Mouse (Mus musculus): Measurements from ENCODE around the gene Capzb. TPM values are rescaled to one million over a fixed set of nuclear protein-coding genes. Genes with fewer than 3 reads are reported as not detected.

Capzb gene
- polyA plus RNA-seq, 1 experiment from 2014 or later, result 324 TPM

DNA sequence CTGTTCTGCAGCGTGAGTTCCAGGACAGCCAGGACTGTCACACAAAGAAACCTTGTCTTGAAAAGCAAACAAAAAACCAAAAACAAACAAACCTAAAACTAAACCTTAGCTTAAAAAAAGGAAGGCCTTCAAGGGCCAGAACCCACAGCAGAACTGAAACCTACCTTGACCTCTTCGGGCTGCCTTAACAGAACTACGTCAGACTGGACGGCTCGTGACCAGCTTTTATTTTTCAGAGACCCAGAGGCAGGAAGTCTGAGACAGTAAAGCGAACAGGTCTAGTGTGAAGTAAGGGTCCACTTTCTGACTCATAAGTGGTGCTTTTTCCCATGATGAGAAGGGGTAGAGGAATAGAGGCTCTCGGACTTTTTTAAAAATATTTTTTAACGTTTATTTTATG, 26.5 kb upstream of the Capzb start:
- Histone ChIP-seq H3K27ac (no peak overlapping the region), H3K36me3 (no peaks in the 10 kb centered on the region), H3K4me2 (replicated peaks) (no peak overlapping the region), H3K4me1 (replicated peaks) (no peaks in the 10 kb centered on the region), H3K4me3 (replicated peaks) (no peak overlapping the region), H3K9me3 (no peaks in the 10 kb centered on the region), H3K27me3 (no peaks in the 10 kb centered on the region), H3K9ac (replicated peaks) (no peak overlapping the region)
- WGBS, result 87% methylated on average over 8 of the region's 8 CpGs
- ATAC-seq, result no peak

- Histone ChIP-seq H3K27me3 (no peaks in the 10 kb centered on the region), H3K27ac (no peak overlapping the region), H3K4me2 (replicated peaks) (no peak overlapping the region), H3K4me1 (replicated peaks) (no peaks in the 10 kb centered on the region), H3K4me3 (replicated peaks) (no peak overlapping the region), H3K9ac (replicated peaks) (no peak overlapping the region), H3K9me3 (no peaks in the 10 kb centered on the region), H3K36me3 (no peaks in the 10 kb centered on the region)
- WGBS, result 81% methylated on average over 8 of the region's 8 CpGs
- no peak for ATAC-seq
Measured at GRCm38 (mm10) chr4:139167107-139167506, 25.6 kb upstream of the Capzb start.

GRCm38 (mm10) chr4:139168985-139169747, 23.5 kb upstream of the Capzb start:
- WGBS, result 74% methylated on average over 15 of the region's 15 CpGs
- H3K27ac ChIP-seq, result no peak overlapping the region

DNA sequence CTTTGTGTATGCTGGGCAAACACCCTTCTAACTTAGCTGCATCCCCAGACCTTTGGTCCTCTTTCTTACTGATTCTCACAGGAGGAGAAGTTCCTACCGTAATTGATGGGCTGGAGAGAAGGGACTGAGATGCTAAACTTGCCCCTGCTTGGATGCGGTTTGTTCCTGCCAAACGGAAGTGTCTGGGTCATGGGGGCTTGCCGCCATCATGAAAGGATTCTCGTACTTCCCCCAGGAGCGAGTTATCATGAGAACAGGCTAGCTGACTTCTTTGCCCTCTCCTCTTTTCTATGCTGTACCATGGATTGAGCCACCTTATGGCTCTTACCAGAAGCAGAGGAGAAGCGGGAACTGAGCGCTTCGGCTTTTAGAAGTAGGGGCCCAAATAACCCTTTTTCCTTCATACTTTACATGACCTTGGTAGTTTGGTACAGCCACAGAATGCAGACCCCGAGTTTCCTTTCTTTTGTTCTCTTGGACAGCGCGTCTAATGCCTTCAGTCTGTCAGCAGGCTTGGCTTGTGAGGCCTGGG, 22.9 kb upstream of the Capzb start:
- Histone ChIP-seq H3K4me2 (replicated peaks) (no peak overlapping the region), H3K4me3 (replicated peaks) (no peak overlapping the region), H3K4me1 (replicated peaks) (no peaks in the 10 kb centered on the region), H3K9ac (replicated peaks) (no peak overlapping the region), H3K9me3 (no peaks in the 10 kb centered on the region), H3K27ac (no peak overlapping the region), H3K36me3 (no peaks in the 10 kb centered on the region), H3K27me3 (no peaks in the 10 kb centered on the region)
- WGBS, result 56% methylated on average over 12 of the region's 12 CpGs
- no peak for ATAC-seq

More at GRCm38 (mm10) chr4:139168985-139169747, 23.5 kb upstream of the Capzb start:
- Histone ChIP-seq H3K9me3 (no peaks in the 10 kb centered on the region), H3K9ac (replicated peaks) (no peak overlapping the region), H3K4me1 (replicated peaks) (no peaks in the 10 kb centered on the region), H3K27me3 (no peaks in the 10 kb centered on the region), H3K4me2 (replicated peaks) (no peak overlapping the region), H3K4me3 (replicated peaks) (no peak overlapping the region), H3K36me3 (no peaks in the 10 kb centered on the region)
- no peak for ATAC-seq

DNA sequence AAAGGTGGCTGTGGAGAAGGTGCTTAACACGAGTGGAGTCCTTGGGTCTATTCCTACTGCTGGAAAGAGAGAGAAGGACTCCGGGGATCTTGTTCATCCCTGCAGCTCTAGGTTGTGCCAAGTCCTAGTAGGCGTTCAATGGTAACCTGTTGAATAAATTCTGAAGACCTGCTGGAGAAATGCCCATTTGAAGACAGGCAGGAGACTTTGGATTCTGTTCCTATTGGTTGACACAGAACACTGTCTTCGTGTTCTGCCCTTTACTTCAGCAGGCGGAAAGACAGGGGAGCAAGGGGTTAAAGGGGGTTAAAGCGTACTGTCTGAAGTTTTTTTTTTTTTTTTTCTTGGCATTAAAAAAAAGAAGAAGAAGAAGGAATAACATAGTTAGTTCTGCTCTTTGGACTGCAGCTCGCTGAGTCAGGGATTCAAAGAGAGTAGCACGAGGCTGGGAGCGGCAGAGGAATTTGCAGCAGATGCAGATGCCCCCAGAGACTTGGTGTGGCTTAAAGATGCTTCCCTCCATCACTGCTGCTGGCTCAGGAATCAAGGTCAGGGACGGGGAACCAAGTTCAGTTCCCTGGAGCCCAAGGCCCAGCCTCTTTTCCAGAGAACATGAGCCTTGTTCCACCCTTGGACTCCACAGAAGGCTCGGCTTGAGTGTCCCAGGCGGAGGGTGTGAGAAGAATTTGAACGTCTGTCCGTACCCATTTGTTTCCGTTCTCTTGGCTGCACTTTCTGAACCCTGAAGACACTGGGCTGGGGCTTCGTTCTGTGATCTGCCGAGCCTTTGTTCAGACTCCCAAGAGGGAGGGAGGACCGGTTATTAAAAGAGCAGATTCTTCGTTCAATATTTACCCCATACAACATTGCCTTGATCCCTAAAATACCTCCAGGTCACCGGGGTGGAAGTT, 17.4 kb upstream of the Capzb start:
- H3K9ac ChIP-seq (replicated peaks), result no peak overlapping the region
- H3K27ac ChIP-seq, result no peak overlapping the region
- H3K4me1 ChIP-seq (replicated peaks), result 0 out of 2 replicates have a peak, but pooled peaks cover 4% of the 10 kb centered on the region
- no peak overlapping the region for H3K4me2 ChIP-seq (replicated peaks)
- no peak overlapping the region for H3K4me3 ChIP-seq (replicated peaks)
- no peaks in the 10 kb centered on the region for H3K27me3 ChIP-seq
- no peak for ATAC-seq
- H3K9me3 ChIP-seq, result 0 out of 2 replicates have a peak, but pooled peaks cover 3% of the 10 kb centered on the region
- H3K36me3 ChIP-seq, result no peaks in the 10 kb centered on the region
- WGBS, result 66% methylated on average over 20 of the region's 20 CpGs

- Histone ChIP-seq H3K27me3 (no peaks in the 10 kb centered on the region), H3K9ac (replicated peaks) (no peak overlapping the region), H3K36me3 (no peaks in the 10 kb centered on the region), H3K4me3 (replicated peaks) (no peak overlapping the region), H3K9me3 (0 out of 2 replicates have a peak, but pooled peaks cover 3% of the 10 kb centered on the region), H3K27ac (no peak overlapping the region), H3K4me2 (replicated peaks) (no peak overlapping the region), H3K4me1 (replicated peaks) (0 out of 2 replicates have a peak, but pooled peaks cover 4% of the 10 kb centered on the region)
- ATAC-seq, result no peak
- WGBS, result 78% methylated on average over 6 of the region's 6 CpGs
Measured at GRCm38 (mm10) chr4:139176023-139176422, 16.7 kb upstream of the Capzb start.

GRCm38 (mm10) chr4:139177921-139178320, 14.8 kb upstream of the Capzb start:
- WGBS, result 95% methylated on average over 3 of the region's 3 CpGs
- Histone ChIP-seq H3K9me3 (0 out of 2 replicates have a peak, but pooled peaks cover 3% of the 10 kb centered on the region), H3K4me3 (replicated peaks) (no peak overlapping the region), H3K9ac (replicated peaks) (no peak overlapping the region), H3K27me3 (no peaks in the 10 kb centered on the region), H3K4me2 (replicated peaks) (no peak overlapping the region), H3K27ac (no peak overlapping the region), H3K36me3 (no peaks in the 10 kb centered on the region), H3K4me1 (replicated peaks) (0 out of 2 replicates have a peak, but pooled peaks cover 4% of the 10 kb centered on the region)
- ATAC-seq, result no peak

DNA sequence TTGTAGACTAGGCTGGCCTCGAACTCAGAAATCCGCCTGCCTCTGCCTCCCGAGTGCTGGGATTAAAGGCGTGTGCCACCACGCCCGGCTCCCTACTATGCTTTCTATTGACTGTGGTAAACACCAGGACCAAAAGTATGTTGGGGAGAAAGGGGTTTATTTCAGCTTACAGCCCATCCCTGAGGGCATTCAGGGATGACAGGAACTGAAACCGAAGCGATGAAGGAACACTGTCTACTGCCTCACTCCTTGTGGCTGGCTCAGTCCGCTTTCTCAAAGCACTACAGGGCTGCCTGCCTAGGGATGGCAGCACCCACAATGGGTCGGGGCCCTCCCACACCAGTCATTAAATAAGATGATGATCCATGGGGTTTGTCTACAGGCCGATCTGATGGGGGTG, 14.3 kb upstream of the Capzb start:
- Histone ChIP-seq H3K9me3 (0 out of 2 replicates have a peak, but pooled peaks cover 3% of the 10 kb centered on the region), H3K4me1 (replicated peaks) (0 out of 2 replicates have a peak, but pooled peaks cover 4% of the 10 kb centered on the region), H3K4me2 (replicated peaks) (no peak overlapping the region), H3K9ac (replicated peaks) (no peak overlapping the region), H3K27ac (no peak overlapping the region), H3K4me3 (replicated peaks) (no peak overlapping the region), H3K36me3 (no peaks in the 10 kb centered on the region), H3K27me3 (no peaks in the 10 kb centered on the region)
- no peak for ATAC-seq
- 95% methylated on average over 11 of the region's 11 CpGs for WGBS

DNA sequence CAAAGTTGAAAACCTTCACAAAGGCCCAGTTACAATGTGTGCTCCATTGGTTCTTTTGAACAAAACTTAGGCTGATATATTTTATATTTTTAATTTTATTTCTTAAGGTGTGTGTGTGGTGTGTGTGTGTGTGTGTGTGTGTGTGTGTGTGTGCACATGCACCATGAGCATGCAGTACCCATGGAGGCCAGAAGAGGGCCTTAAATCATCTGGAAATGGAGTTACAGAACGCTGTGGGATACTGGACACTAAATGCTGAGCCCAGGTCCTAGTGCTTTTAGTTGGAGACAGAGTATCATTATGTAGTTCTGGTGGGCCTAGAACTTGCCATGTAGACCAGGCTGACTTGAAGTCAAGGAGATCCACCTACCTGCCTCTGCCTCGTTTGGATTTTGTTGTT, 13.5 kb upstream of the Capzb start:
- no peak for ATAC-seq
- Histone ChIP-seq H3K27me3 (no peaks in the 10 kb centered on the region), H3K36me3 (no peaks in the 10 kb centered on the region), H3K27ac (no peak overlapping the region), H3K4me3 (replicated peaks) (no peak overlapping the region), H3K4me2 (replicated peaks) (no peak overlapping the region), H3K9ac (replicated peaks) (no peak overlapping the region), H3K4me1 (replicated peaks) (0 out of 2 replicates have a peak, but pooled peaks cover 4% of the 10 kb centered on the region), H3K9me3 (0 out of 2 replicates have a peak, but pooled peaks cover 3% of the 10 kb centered on the region)
- 77% methylated on average over 2 of the region's 2 CpGs for WGBS

GRCm38 (mm10) chr4:139179731-139180625, 12.7 kb upstream of the Capzb start:
- no peak overlapping the region for H3K9ac ChIP-seq (replicated peaks)
- ATAC-seq, result no peak
- H3K4me3 ChIP-seq (replicated peaks), result no peak overlapping the region
- H3K27me3 ChIP-seq, result no peaks in the 10 kb centered on the region
- WGBS, result 91% methylated on average over 17 of the region's 17 CpGs
- H3K9me3 ChIP-seq, result 0 out of 2 replicates have a peak, but pooled peaks cover 3% of the 10 kb centered on the region
- H3K27ac ChIP-seq, result no peak overlapping the region
- H3K4me1 ChIP-seq (replicated peaks), result 0 out of 2 replicates have a peak, but pooled peaks cover 4% of the 10 kb centered on the region
- H3K4me2 ChIP-seq (replicated peaks), result no peak overlapping the region
- H3K36me3 ChIP-seq, result no peaks in the 10 kb centered on the region

GRCm38 (mm10) chr4:139182511-139182910, 10.2 kb upstream of the Capzb start:
- Histone ChIP-seq H3K9ac (replicated peaks) (no peak overlapping the region), H3K4me1 (replicated peaks) (no peaks in the 10 kb centered on the region), H3K9me3 (0 out of 2 replicates have a peak, but pooled peaks cover 3% of the 10 kb centered on the region), H3K4me3 (replicated peaks) (no peak overlapping the region), H3K27me3 (no peaks in the 10 kb centered on the region), H3K27ac (no peak overlapping the region), H3K36me3 (no peaks in the 10 kb centered on the region), H3K4me2 (replicated peaks) (no peak overlapping the region)
- no peak for ATAC-seq

All from midbrain, embryonic 13.5 days (tissue).